Mouse (Mus musculus) hindbrain, embryonic 12.5 days (tissue): Measurements from ENCODE around the gene 4933411K16Rik. TPM values are rescaled to one million over a fixed set of nuclear protein-coding genes. Genes with fewer than 3 reads are reported as not detected.

Source experiments
- ATAC-seq: fragments of 200-750 bp; cut with Nextera tagmentation; 2 replicates; pipeline ENCODE4 v1.8.0; 2017; ENCODE audit warnings: moderate TSS enrichment; ENCODE audit not compliant: low FRiP score
- H3K27ac ChIP-seq: fragments of 300-500 bp; sonication (generic); 2 replicates; pipeline ENCODE4 v1.5.1; 2016; ENCODE audit warnings: mild to moderate bottlenecking
- H3K27me3 ChIP-seq: fragments of 300-500 bp; sonication (generic); 2 replicates; pipeline ENCODE4 v1.6.1; 2016; ENCODE audit warnings: mild to moderate bottlenecking
- H3K36me3 ChIP-seq: fragments of 300-500 bp; sonication (generic); 2 replicates; pipeline ENCODE4 v1.6.1; 2016; ENCODE audit warnings: mild to moderate bottlenecking
- H3K4me1 ChIP-seq: fragments of 300-500 bp; sonication (generic); 2 replicates; pipeline ENCODE4 v1.6.1; 2016
- H3K4me2 ChIP-seq: fragments of 300-500 bp; sonication (generic); replicated peaks from 2 replicates; pipeline ENCODE4 v1.6.1; 2016; ENCODE audit warnings: mild to moderate bottlenecking
- H3K4me3 ChIP-seq: fragments of 300-500 bp; sonication (generic); 2 replicates; pipeline ENCODE4 v1.5.1; 2016; ENCODE audit warnings: mild to moderate bottlenecking
- H3K9ac ChIP-seq: fragments of 300-500 bp; sonication (generic); 2 replicates; pipeline ENCODE4 v1.6.1; 2016; ENCODE audit warnings: mild to moderate bottlenecking, moderate library complexity
- H3K9me3 ChIP-seq: fragments of 300-500 bp; sonication (generic); replicated peaks from 2 replicates; pipeline ENCODE4 v1.6.1; 2016; ENCODE audit warnings: mild to moderate bottlenecking
- WGBS: fragments of 180-500 bp; shearing (Covaris S2); methylation state at CpG from one replicate; pipeline ENCODE4 v1.1.7; 2016; 5-methylcytosine and 5-hydroxymethylcytosine counted together
- polyA plus RNA-seq: library from polyadenylated mRNA; unstranded; fragments of >200 nt; fragmentation: Nextera tagmentation; extraction: Ambion mirVana; gene quantifications from 2 replicates; pipeline ENCODE4 v1.2.1, GENCODE M21; 2016

Gene 4933411K16Rik
- polyA plus RNA-seq, 1 experiment from 2014 or later: not detected

DNA sequence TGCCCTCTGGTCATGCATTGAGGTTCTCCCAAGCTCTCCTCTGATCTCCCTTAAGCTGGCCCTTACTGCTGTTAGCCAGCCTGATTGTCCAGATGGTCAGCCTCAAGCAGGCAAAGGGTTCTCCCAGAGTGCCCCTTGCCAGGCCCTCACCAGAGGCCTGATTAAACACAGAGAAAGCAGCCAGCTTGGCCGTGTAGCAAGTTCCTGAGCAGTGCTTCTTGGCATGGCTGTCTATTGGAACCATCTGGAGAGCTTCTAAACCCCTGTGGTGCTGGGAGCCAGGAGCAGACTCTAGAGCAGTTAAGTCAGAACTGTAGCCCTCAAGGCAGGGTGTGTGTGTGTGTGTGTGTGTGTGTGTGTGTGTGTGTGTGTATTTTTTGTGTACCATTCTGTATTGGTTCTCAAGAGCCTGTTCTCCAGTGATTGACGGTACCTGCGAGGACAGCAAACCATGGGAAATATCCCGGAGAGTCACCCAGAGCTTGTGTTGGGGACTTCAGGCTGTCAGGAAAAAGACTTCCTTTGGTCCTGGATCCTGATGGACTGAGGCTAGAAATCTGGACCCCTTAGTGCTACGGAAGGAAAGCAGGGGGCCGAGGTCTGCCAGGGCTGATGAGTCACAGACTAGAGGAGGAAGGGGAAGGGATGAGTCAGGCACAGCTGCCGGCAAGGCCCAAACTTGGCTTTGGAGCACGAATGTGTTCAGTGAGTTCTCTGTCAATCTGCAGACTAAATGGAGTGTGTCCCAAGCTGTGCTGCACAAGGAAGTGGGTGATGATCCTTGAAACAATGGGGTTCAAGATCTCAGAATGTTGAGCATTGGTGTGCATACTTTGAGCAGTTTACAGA lies 34.4 kb upstream of the 4933411K16Rik start:
- Histone ChIP-seq H3K4me1 (peaks cover 26% of the 10 kb centered on the region), H3K27me3 (no peaks in the 10 kb centered on the region), H3K36me3 (no peaks in the 10 kb centered on the region), H3K9me3 (no peaks in the 10 kb centered on the region), H3K4me2 (no peak overlapping the region), H3K27ac (peak overlapping the region; percentile 9; the same call in 1 of the 2 replicates), H3K9ac (no peak overlapping the region), H3K4me3 (no peak overlapping the region)
- ATAC-seq: no peak
- 78% methylated on average over 8 of the region's 8 CpGs for WGBS

DNA sequence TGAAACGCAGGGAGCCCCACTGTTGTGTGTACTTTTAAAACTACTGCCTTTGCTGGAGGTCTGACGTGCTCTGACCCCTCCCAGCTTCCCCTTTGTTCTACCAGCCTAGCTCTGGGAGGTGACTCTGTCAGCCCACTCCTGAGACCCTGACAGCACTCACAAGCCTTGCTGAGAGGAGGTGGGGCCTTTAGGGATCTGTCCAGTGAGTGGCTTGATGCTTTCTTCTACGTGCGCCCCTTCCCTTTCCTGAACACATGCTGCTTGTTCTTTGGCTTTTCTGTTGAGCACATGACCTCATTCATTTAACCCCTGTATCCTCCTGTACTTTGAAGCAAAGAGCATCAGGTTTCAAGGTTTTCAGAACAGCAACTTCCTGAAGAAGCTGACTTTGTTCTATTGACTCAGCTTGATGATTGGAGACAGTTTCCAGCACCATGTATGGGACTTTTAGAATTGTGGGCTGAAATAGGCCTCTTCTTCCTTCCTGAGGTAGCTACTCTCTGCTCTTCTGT lies 33.0 kb upstream of the 4933411K16Rik start:
- peaks cover 26% of the 10 kb centered on the region for H3K4me1 ChIP-seq
- no peak overlapping the region for H3K9ac ChIP-seq
- H3K27me3 ChIP-seq: no peaks in the 10 kb centered on the region
- no peaks in the 10 kb centered on the region for H3K9me3 ChIP-seq
- 0 out of 2 replicates have a peak overlapping the region, but pooled peaks have one; percentile 19 for H3K27ac ChIP-seq
- H3K36me3 ChIP-seq: no peaks in the 10 kb centered on the region
- ATAC-seq: no peak
- no peak overlapping the region for H3K4me2 ChIP-seq
- H3K4me3 ChIP-seq: no peak overlapping the region
- 32% methylated on average over 4 of the region's 4 CpGs for WGBS

DNA sequence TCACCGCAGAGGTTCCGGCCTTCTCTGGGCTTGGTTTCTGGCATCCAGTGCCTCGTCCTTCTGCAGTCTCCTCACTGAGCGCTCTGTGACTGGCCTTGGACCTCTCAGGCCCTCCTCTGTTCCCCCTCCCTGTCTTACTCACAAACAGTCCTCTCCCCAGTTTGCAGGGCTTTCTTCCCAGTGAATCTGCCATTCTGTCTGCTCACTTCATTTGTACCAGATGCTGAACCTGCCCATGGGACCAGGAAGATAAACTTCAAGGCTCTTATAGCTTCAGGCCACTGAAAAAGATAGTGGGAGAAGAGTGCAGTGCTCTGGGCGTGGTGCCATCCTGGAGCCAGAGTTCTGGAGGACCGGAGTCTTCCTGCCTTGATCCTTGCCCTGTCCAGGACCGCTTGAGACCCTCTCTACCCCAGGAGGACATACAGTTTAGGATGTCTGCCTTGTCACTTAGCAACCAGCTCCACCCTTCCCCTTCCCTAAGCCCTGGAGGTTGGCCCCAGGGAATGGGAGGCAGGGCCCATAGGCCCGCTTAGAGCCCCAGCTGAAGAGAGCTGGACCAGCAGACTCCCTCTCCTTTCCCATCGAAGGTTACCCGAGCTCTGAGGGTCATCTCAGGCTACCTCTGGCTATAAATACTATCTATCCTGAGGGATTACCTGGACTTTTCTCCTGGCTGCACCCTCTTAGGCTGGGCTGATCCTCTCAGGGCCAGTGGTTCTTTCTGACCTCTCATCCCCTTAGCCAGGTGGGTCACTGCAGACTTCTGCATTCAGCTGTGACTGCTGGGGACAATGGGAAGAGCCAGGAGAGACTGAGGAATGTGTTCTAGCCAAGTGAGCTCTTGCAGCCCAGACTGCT lies 30.1 kb upstream of the 4933411K16Rik start:
- WGBS: 64% methylated on average over 10 of the region's 10 CpGs
- H3K27me3 ChIP-seq: no peaks in the 10 kb centered on the region
- H3K27ac ChIP-seq: no peak overlapping the region
- no peaks in the 10 kb centered on the region for H3K36me3 ChIP-seq
- H3K4me1 ChIP-seq: peaks cover 13% of the 10 kb centered on the region
- H3K9me3 ChIP-seq: no peaks in the 10 kb centered on the region
- H3K4me3 ChIP-seq: no peak overlapping the region
- no peak overlapping the region for H3K9ac ChIP-seq
- H3K4me2 ChIP-seq: no peak overlapping the region
- ATAC-seq: no peak

DNA sequence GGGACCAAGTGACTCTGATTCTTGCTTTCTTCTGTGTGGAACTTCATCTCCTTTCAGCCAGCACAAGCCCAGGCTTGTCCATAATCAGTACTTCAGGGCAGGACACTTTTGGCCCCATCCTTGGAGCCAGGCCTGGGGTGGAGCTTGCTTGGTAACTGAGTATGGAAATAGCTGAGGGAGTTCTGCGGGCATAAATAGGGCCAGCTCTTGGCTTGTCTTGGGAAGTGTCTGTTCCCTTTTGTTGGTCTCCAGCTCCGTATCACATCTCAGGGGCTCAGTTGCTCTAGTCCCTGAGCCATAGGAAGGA lies 29.6 kb upstream of the 4933411K16Rik start:
- peaks cover 7% of the 10 kb centered on the region for H3K4me1 ChIP-seq
- 76% methylated on average over 2 of the region's 2 CpGs for WGBS

DNA sequence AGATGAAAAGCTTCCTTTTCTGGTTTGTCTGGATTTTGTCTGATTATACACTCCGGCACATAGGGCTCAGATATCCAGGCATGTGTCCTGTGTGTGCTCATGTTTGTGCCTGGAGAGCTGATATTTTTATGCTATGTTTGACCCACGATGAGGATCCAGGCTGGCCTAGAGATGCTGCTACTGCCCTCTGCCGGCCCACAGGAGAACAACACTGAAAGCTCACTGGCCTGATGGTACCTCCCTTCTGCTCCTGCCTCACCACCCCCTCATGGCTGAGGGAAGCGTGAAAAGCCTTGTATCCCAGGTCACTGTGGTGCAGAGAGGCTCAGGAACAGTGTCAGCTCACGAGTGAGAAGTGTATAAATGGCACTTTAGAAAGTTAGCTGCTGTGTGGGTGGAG lies 25.9 kb upstream of the 4933411K16Rik start:
- 11% methylated on average over 5 of the region's 5 CpGs for WGBS
- ATAC-seq: no peak
- no peak overlapping the region for H3K9ac ChIP-seq
- H3K36me3 ChIP-seq: no peaks in the 10 kb centered on the region
- no peak overlapping the region for H3K4me3 ChIP-seq
- no peaks in the 10 kb centered on the region for H3K9me3 ChIP-seq
- H3K4me2 ChIP-seq: no peak overlapping the region
- H3K4me1 ChIP-seq: peaks cover 4% of the 10 kb centered on the region; the same call in 1 of the 2 replicates
- H3K27me3 ChIP-seq: no peaks in the 10 kb centered on the region
- H3K27ac ChIP-seq: no peak overlapping the region

More for the DNA sequence above, 29.6 kb upstream of the 4933411K16Rik start:
- H3K27ac ChIP-seq: no peak overlapping the region
- no peaks in the 10 kb centered on the region for H3K27me3 ChIP-seq
- no peak overlapping the region for H3K4me3 ChIP-seq
- ATAC-seq: no peak
- H3K4me2 ChIP-seq: no peak overlapping the region
- H3K9me3 ChIP-seq: no peaks in the 10 kb centered on the region
- no peak overlapping the region for H3K9ac ChIP-seq
- H3K36me3 ChIP-seq: no peaks in the 10 kb centered on the region

DNA sequence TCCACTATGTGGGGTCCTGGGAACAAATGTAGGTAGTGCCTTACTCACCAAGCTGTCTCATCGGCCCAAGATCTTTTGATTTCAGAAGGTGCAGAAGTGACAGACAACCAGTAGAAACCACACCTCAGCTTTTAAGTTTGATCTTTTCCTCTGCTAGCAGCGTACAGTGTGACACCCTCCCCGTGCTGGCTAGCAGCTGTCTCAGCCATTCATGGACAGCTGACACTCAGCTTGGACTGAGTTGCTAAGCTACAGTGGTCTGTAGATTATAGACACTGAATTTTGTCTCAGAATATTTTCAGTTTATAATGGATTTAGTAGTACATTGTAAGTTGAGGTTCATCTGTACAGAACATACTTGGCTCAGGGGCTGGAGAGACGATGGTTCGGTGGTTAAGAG lies 20.9 kb upstream of the 4933411K16Rik start:
- WGBS: 81% methylated on average over 5 of the region's 5 CpGs
- ATAC-seq: no peak
- peaks cover 10% of the 10 kb centered on the region; the same call in 1 of the 2 replicates for H3K36me3 ChIP-seq
- H3K4me3 ChIP-seq: no peak overlapping the region
- no peak overlapping the region for H3K4me2 ChIP-seq
- H3K27me3 ChIP-seq: no peaks in the 10 kb centered on the region
- peaks cover 13% of the 10 kb centered on the region for H3K4me1 ChIP-seq
- no peak overlapping the region for H3K27ac ChIP-seq
- H3K9me3 ChIP-seq: no peaks in the 10 kb centered on the region
- H3K9ac ChIP-seq: no peak overlapping the region

DNA sequence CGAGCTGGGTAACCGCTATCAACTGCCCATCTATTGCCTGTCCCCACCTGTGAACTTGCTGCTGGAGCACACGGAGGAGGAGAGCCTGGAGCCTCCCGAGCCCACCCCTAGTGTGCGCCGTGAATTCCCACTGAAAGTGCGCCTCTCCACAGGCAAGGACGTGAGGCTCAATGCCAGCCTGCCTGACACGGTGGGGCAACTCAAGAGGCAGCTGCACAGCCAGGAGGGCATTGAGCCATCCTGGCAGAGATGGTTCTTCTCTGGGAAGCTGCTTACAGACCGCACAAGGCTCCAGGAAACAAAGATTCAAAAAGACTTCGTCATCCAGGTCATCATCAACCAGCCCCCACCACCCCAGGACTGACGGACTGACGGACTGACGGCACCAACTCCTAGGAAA lies 18.4 kb upstream of the 4933411K16Rik start:
- no peak overlapping the region for H3K9ac ChIP-seq
- ATAC-seq: no peak
- WGBS: 78% methylated on average over 14 of the region's 14 CpGs

DNA sequence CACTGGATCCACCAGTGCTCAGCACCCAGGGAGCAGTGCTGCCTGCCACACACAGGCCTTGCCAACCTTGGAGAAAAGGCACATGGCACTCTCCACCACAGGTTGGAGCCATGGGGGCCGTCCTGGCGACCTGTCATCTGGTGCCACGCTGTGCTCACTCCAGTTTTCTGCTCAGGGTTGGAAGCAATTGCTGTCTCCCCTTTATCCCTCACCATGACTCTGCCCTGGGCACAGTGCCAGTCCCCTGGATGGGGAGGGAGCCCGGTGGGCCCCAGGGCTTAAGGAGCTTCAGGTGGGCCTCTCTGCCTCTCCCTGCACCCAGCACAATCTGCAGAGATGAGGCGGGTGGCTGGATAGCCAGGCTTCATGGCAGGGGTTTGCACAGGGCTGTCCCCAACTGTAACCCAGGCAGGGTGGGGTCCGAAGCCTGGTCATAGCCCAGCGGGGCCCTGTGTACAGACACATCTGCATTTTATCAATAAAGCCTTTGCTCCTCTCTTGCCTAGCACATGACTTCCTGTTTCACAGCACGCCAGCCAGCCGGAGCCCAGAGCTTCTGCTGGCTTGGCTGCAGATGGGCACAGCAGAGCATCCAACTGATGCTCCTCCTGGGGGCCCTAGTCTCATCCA lies 17.8 kb upstream of the 4933411K16Rik start:
- no peak for ATAC-seq
- H3K9ac ChIP-seq: 0 out of 2 replicates have a peak overlapping the region, but pooled peaks have one; percentile 1

More for the DNA sequence above, 18.4 kb upstream of the 4933411K16Rik start:
- H3K27me3 ChIP-seq: 0 out of 2 replicates have a peak, but pooled peaks cover 3% of the 10 kb centered on the region
- H3K4me1 ChIP-seq: peaks cover 13% of the 10 kb centered on the region
- no peak overlapping the region for H3K4me3 ChIP-seq
- no peaks in the 10 kb centered on the region for H3K9me3 ChIP-seq
- no peak overlapping the region for H3K27ac ChIP-seq
- H3K4me2 ChIP-seq: no peak overlapping the region
- peaks cover 10% of the 10 kb centered on the region; the same call in 1 of the 2 replicates for H3K36me3 ChIP-seq

DNA sequence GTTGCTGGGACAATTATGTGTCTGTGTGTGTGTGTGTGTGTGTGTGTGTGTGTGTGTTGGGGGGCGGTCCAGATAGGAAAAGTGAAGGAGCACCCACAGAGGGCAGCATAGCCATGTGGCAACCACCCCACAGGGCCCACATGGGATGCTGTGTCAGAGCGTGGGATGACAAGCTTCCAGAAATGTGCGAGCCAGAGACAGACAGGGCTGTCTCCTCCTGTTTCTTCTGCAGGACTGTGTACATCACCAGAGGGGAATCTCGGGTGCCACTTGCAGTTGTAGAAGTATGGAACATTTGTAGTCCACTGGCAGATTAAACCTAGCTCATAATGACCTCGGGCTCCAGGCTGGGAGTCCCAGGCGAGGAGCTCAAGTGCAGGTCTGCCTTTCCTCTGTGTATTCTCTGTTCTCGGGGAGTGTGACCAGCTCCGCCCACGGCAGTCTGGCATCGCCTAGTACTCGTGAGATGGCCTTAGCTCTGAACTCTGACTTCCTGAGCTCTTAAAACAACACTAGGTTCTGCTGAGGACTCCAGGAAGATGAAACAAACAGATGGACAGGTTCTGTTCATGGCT lies 17.1 kb upstream of the 4933411K16Rik start:
- whole genome bisulfite sequencing: 58% methylated on average over 11 of the region's 11 CpGs
- Histone ChIP-seq H3K9me3 (no peaks in the 10 kb centered on the region), H3K9ac (no peak overlapping the region), H3K4me2 (no peak overlapping the region), H3K27ac (no peak overlapping the region), H3K4me1 (peaks cover 13% of the 10 kb centered on the region), H3K27me3 (peaks cover 5% of the 10 kb centered on the region; the same call in 1 of the 2 replicates), H3K4me3 (no peak overlapping the region), H3K36me3 (peaks cover 10% of the 10 kb centered on the region; the same call in 1 of the 2 replicates)
- ATAC-seq: peak; percentile 14; the same call in 1 of the 2 replicates

More for the DNA sequence above, 17.8 kb upstream of the 4933411K16Rik start:
- no peak overlapping the region for H3K4me3 ChIP-seq
- WGBS: 72% methylated on average over 9 of the region's 9 CpGs
- peaks cover 10% of the 10 kb centered on the region; the same call in 1 of the 2 replicates for H3K36me3 ChIP-seq
- H3K4me2 ChIP-seq: no peak overlapping the region
- no peaks in the 10 kb centered on the region for H3K9me3 ChIP-seq
- H3K27ac ChIP-seq: 0 out of 2 replicates have a peak overlapping the region, but pooled peaks have one; percentile 31
- H3K4me1 ChIP-seq: peaks cover 13% of the 10 kb centered on the region
- 0 out of 2 replicates have a peak, but pooled peaks cover 3% of the 10 kb centered on the region for H3K27me3 ChIP-seq

DNA sequence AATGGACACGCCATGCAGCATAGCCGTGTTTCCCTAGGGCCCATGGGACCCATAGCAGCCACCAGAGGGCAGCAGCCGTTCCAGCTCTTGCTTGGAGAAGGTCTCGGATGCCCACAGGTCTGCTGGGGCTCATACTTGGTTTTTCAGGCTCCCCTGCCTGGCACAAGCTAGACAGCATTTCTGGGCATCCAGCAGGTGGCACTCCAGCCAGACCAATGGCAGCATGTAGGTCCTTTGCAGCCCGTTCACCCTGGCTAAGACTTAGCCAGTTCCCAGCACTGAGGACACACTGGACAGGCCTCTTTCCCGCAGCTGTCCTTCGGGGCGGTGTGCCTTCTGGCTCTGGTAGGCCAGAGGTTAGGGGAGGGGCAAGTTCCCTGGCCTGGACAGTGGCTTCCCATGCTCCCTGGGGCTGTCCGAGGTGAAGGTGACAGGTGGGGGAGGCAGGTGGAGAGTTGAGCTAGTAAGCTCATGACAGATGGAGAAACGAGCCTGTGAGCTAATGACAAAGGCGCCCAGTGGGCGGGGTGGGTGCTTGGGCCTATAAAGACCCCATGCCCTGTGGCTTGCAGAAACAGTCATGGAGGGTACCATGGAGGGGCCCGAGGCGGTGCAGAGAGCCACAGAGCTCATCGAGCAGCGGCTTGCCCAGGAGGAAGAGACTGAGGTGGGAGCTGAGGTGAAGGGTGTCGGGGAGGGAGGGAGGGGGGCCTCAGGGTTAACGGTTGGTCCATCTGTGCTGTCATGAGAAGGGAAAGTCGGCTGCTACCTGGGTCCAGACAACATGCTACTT lies 16.4 kb upstream of the 4933411K16Rik start, which contains the start of gene Ankrd2:
TSS of gene Ankrd2 (plus strand) at position 545 of the 793 bp plus-strand sequence.
- no peak within 1 kb of the TSS for H3K27ac ChIP-seq
- peak; percentile 87 for ATAC-seq
- peaks cover 13% of the 10 kb centered on the region for H3K4me1 ChIP-seq
- H3K27me3 ChIP-seq: peaks cover 12% of the 10 kb centered on the region; the same call in 1 of the 2 replicates
- H3K9me3 ChIP-seq: no peaks in the 10 kb centered on the region
- H3K36me3 ChIP-seq: peaks cover 10% of the 10 kb centered on the region; the same call in 1 of the 2 replicates
- H3K4me3 ChIP-seq: no peak within 1 kb of the TSS
- no peak within 1 kb of the TSS for H3K9ac ChIP-seq
- 64% methylated on average over 19 of the region's 19 CpGs for WGBS
- no peak within 1 kb of the TSS for H3K4me2 ChIP-seq

DNA sequence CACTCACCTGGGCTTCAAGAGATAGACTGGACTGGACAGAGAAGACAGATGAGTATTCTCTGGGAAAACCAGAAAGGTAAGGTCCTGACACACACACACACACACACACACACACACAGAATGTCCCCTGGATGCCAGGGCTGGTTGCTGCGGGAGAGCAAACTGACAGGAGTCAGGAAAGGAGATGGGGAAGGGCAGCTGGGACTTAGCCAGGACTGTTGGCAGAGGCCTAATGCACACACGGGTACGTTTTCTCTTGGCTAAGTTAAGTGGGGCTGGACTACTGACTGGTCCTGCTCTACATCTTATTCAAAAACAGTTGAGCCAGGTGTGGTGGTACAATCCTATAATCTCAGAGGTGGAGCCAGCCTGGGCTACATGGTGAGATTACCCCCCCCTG lies 15.7 kb upstream of the 4933411K16Rik start:
- no peaks in the 10 kb centered on the region for H3K9me3 ChIP-seq
- WGBS: 90% methylated on average over 3 of the region's 3 CpGs
- H3K9ac ChIP-seq: no peak overlapping the region
- peaks cover 10% of the 10 kb centered on the region; the same call in 1 of the 2 replicates for H3K36me3 ChIP-seq
- H3K27ac ChIP-seq: no peak overlapping the region
- peaks cover 13% of the 10 kb centered on the region for H3K4me1 ChIP-seq
- H3K4me3 ChIP-seq: no peak overlapping the region
- ATAC-seq: no peak
- peaks cover 12% of the 10 kb centered on the region; the same call in 1 of the 2 replicates for H3K27me3 ChIP-seq
- H3K4me2 ChIP-seq: no peak overlapping the region
